Mouse (Mus musculus) ES-E14 (cell line): ENCODE measurements around the gene Eif3g. TPM values are rescaled to one million over a fixed set of nuclear protein-coding genes. Genes with fewer than 3 reads are reported as not detected.
A peak's percentile ranks its signal among the peaks of the same experiment; 100 is the strongest.

Experiments
- DNase-seq: peaks from one replicate; pipeline ENCODE4 v3.0.0-alpha.2; 2013; ENCODE audit warnings: low read depth, low spot score
- H3K27ac ChIP-seq: 2 replicates; pipeline ENCODE4 v1.5.1; 2012; ENCODE audit warnings: low read depth, mild to moderate bottlenecking, low read length, moderate library complexity, mixed read lengths; ENCODE audit not compliant: poor library complexity, insufficient read depth, severe bottlenecking
- H3K36me3 ChIP-seq: 2 replicates; pipeline ENCODE4 v1.6.1; 2012; ENCODE audit warnings: mild to moderate bottlenecking, low read length, moderate library complexity, mixed read lengths; ENCODE audit not compliant: control insufficient read depth, poor library complexity, insufficient read depth, severe bottlenecking
- H3K4me1 ChIP-seq, 2 experiments: fragments of 150-350 bp in 1 of 2; sonication (generic) in 1 of 2; 2 replicates each; pipeline ENCODE4 v1.6.1; 2012; ENCODE audit warnings: low read length in 2 of 2, mild to moderate bottlenecking in 1 of 2, mixed read lengths in 1 of 2; ENCODE audit not compliant: control insufficient read depth in 2 of 2, insufficient read depth in 2 of 2, poor library complexity in 1 of 2
- H3K4me3 ChIP-seq, 2 experiments: fragments of 150-350 bp in 1 of 2; sonication (generic) in 1 of 2; 2 replicates each; pipeline ENCODE4 v1.5.1; 2012; ENCODE audit warnings: low read length in 2 of 2, low read depth in 1 of 2, mild to moderate bottlenecking in 1 of 2, mixed read lengths in 1 of 2; ENCODE audit not compliant: insufficient read depth in 1 of 2, poor library complexity in 1 of 2, severe bottlenecking in 1 of 2
- H3K9ac ChIP-seq: 2 replicates; pipeline ENCODE4 v1.6.1; 2012; ENCODE audit warnings: low read depth, mild to moderate bottlenecking, low read length, mixed read lengths; ENCODE audit not compliant: poor library complexity, insufficient read depth, severe bottlenecking
- H3K9me3 ChIP-seq: fragments of 150-350 bp; sonication (generic); 2 replicates; pipeline ENCODE4 v1.6.1; 2012; ENCODE audit warnings: low read depth, mild to moderate bottlenecking, low read length; ENCODE audit not compliant: control insufficient read depth, insufficient read depth
- CHD2 ChIP-seq: IDR thresholded peaks from 2 replicates; pipeline ENCODE4 v1.6.1; 2014; ENCODE audit warnings: mild to moderate bottlenecking, low read depth, low read length, inconsistent platforms
- HCFC1 ChIP-seq: IDR thresholded peaks from 2 replicates; pipeline ENCODE4 v1.6.1; 2012; ENCODE audit warnings: low read length, inconsistent platforms, borderline replicate concordance; ENCODE audit not compliant: insufficient read depth
- MAFK ChIP-seq: IDR thresholded peaks from 2 replicates; pipeline ENCODE4 v1.6.1; 2014; ENCODE audit warnings: mild to moderate bottlenecking, low read depth, low read length, inconsistent platforms; ENCODE audit not compliant: insufficient read depth
- ZC3H11A ChIP-seq: IDR thresholded peaks from 2 replicates; pipeline ENCODE4 v1.6.1; 2012; ENCODE audit warnings: low read depth, mild to moderate bottlenecking, inconsistent platforms, low read length, borderline replicate concordance
- ZNF384 ChIP-seq: IDR thresholded peaks from 2 replicates; pipeline ENCODE4 v1.6.1; 2012; ENCODE audit warnings: low read depth, low read length, inconsistent platforms
- in situ Hi-C, 2 experiments: fragments of 600-800 bp; cut with MboI; formaldehyde crosslinking; loops; one replicate each; pipeline ENCODE4 v1.15.1; 2025; ENCODE audit warnings: low sequenced_read_pairs in 2 of 2, inconsistent platforms in 1 of 2; ENCODE audit not compliant: unreplicated experiment in 2 of 2
- total RNA-seq: library from RNA; depleted of rRNA; stranded (reverse); fragments of 300-350 nt; gene quantifications from 2 replicates; pipeline ENCODE4 v1.2.3, GENCODE M21; 2012

The Eif3g gene
- total RNA-seq, 1 experiment: 239 TPM

- in situ Hi-C loops: no loop called here
- no peak for TF ChIP-seq CHD2
Measured at GRCm38 (mm10) chr9:20873521-20873920, 24.9 kb downstream of the Eif3g start.

GRCm38 (mm10) chr9:20872991-20873390, 25.4 kb downstream of the Eif3g start:
- Histone ChIP-seq H3K9me3 (no peaks in the 10 kb centered on the region), H3K4me1 (peaks cover 0 to 6% of the 10 kb centered on the region in 2 experiments; a peak in 2 of 4 replicates), H3K4me3 (no peak overlapping the region), H3K9ac (no peak overlapping the region), H3K27ac (no peak overlapping the region), H3K36me3 (peaks cover 27% of the 10 kb centered on the region)
- in situ Hi-C loops: no loop called here
- TF ChIP-seq MAFK: no peak
- no peak for DNase-seq

More at GRCm38 (mm10) chr9:20873521-20873920, 24.9 kb downstream of the Eif3g start:
- H3K4me3 ChIP-seq: no peak overlapping the region
- H3K4me1 ChIP-seq: peaks cover 0 to 6% of the 10 kb centered on the region in 2 experiments; a peak in 2 of 4 replicates
- no peaks in the 10 kb centered on the region for H3K9me3 ChIP-seq
- peaks cover 27% of the 10 kb centered on the region for H3K36me3 ChIP-seq
- H3K27ac ChIP-seq: no peak overlapping the region
- DNase-seq: no peak
- H3K9ac ChIP-seq: no peak overlapping the region

DNA sequence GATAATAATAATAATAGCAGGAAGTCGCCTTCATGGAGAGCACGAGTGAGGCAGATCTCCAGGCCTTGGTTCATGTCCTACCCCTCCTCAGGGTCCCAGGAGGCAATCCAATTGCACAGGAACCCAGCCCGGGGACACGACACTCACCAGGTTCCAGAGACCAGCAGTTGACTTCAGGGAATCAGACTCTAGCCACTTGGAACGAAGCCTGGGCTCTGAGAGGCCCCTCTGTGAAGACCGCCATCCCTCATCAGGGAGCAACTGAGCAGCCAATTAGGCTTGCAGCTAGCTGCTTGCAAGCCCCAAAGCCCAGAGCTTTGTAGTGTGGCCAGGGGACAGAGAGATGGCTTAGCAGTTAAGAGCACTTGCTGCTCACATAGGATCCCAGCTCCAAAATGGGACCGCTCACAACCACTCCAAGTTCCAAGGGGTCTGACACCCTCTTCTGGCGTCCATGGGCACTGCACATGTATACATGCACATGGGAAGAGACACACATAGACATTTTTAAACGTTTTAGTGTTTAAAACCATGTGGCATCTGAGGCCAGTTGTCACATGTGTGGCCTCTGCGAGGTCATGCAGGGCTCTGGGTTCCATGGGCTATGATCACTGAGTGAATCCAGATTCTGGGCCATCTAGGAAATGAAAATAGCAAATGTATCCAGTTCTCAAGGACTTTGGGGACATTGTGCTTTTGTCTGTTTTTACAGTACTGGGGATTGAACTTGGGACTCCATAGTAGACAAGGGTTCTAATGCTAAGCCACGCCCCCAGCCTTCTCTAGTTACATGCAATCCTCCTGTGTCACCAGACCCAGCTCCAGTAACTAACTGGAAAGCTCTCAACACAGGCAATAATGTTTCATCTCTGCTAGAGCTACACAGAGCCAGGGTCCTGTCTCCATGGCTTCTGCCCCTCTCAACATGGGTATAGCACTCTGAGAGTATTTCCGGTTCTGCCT, 27.9 kb downstream of the Eif3g start:
- in situ Hi-C loops: no loop called here
- Histone ChIP-seq H3K4me1 (peaks cover 0 to 6% of the 10 kb centered on the region in 2 experiments; a peak in 2 of 4 replicates), H3K27ac (no peak overlapping the region), H3K9ac (no peak overlapping the region), H3K4me3 (no peak overlapping the region), H3K36me3 (peaks cover 27% of the 10 kb centered on the region), H3K9me3 (no peaks in the 10 kb centered on the region)
- TF ChIP-seq HCFC1: no peak
- DNase-seq: no peak

DNA sequence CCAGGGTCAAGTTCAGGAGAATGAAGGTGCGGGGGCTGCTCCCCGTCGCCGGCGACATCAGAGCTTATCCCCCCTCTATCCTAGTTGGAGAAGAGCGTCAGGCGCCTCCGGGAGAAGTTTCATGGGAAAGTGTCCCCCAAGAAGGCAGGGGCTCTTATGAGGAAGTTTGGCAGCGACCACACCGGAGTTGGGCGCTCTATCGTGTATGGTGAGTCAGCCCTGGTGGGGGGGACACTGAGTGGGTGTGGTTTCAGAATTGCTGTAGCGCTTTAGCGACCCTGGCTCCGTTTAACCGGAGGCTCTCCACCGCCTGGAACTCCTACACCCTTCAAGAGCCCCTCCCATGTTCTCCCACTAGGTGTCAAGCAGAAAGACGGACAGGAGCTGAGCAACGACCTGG, 29.2 kb downstream of the Eif3g start:
- Histone ChIP-seq H3K27ac (no peak overlapping the region), H3K9me3 (no peaks in the 10 kb centered on the region), H3K4me3 (peak overlapping the region; percentile 76 to 81), H3K36me3 (peaks cover 27% of the 10 kb centered on the region), H3K9ac (peak overlapping the region; percentile 83), H3K4me1 (peaks cover 0 to 2% of the 10 kb centered on the region in 2 experiments; a peak in 2 of 4 replicates)
- in situ Hi-C loops: no loop called here
- no peak for DNase-seq
- TF ChIP-seq ZC3H11A: no peak
- TF ChIP-seq CHD2: no peak
- TF ChIP-seq MAFK: no peak
- TF ChIP-seq ZNF384: no peak

DNA sequence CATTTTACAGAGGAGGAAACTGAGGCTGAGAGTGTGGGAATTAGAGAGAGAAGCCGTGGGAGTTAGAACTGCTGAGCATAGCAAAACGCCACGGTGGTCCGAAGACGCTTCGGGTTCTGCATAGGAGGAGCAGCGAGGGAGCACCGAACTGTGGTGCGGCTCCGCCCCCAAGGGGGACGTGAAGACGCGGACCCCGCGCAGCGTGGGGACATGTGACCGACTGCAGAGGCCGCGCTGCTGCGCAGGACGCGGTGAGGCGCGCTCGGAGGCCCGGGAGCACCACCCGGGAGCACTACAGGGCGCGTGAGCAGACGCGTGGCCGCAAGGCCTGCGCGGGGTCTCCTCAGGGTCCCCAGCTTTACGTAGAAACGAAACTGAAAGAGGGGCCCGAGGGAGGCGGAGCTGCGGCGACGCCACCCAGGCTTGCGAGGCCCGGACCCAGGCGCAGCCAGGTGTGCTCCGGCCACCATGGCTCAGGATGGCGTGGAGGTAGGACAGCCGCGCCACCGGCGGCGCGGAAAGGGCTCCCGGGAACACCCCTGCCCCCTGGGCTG, 29.9 kb downstream of the Eif3g start, which contains the start of gene A230050P20Rik:
A230050P20Rik (plus strand) TSS at position 195 of the 554 bp plus-strand sequence.
- DNase-seq: no peak
- H3K4me1 ChIP-seq: peaks cover 0 to 2% of the 10 kb centered on the region in 2 experiments; a peak in 2 of 4 replicates
- peaks cover 23% of the 10 kb centered on the region for H3K36me3 ChIP-seq
- no peak for TF ChIP-seq CHD2
- TF ChIP-seq MAFK: peak; percentile 84
- no peak for TF ChIP-seq HCFC1
- no peak for TF ChIP-seq ZC3H11A
- no peak for TF ChIP-seq ZNF384
- in situ Hi-C loops: no loop called here
- H3K9me3 ChIP-seq: no peaks in the 10 kb centered on the region
- peak within 1 kb of the TSS; percentile 76 to 81 for H3K4me3 ChIP-seq
- peak within 1 kb of the TSS; percentile 83 for H3K9ac ChIP-seq
- H3K27ac ChIP-seq: no peak within 1 kb of the TSS
